Mouse (Mus musculus): ENCODE results near the gene Pik3r2.
"Not testable (repeated sequence)": the region's sequence is repeated elsewhere in the genome, so short reads cannot be mapped to it uniquely, and the experiment has no call there.

The Pik3r2 gene

GRCm38 (mm10) chr8:70776496-70777444 lies at the start of gene Pik3r2:
Gene Pik3r2 (minus strand): TSS chr8:70776713.
- peak; percentile 98 for DNase-seq (ENCODE audit: low spot score in 2 of 2)

DNA sequence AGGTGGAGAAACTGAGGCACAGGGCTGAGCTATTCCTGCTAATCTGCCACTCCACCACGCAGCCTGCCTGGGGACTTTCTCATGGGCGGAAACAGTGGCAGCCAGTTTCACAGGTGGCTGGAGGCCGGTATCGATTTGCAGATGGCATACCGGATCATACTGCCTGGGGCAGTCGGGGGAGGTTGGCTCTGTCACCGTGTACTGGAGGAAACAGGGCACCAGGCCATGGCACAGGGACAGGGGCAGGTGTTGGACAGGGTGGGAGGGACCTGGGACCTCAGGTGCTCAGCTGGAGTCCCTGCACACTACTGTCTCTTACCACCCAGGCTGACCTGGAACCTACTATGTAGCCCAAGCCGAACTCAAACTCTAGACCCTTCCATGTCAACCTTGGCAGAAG lies 49.3 kb upstream of the Pik3r2 start:
- no peak for DNase-seq (ENCODE audit: low spot score in 2 of 2)

GRCm38 (mm10) chr8:70823802-70824201 lies 47.3 kb upstream of the Pik3r2 start:
- no peak for DNase-seq (ENCODE audit: low spot score in 2 of 2)

GRCm38 (mm10) chr8:70822594-70822993 lies 46.1 kb upstream of the Pik3r2 start:
- not testable (repeated sequence) for DNase-seq (ENCODE audit: low spot score in 2 of 2)

DNA sequence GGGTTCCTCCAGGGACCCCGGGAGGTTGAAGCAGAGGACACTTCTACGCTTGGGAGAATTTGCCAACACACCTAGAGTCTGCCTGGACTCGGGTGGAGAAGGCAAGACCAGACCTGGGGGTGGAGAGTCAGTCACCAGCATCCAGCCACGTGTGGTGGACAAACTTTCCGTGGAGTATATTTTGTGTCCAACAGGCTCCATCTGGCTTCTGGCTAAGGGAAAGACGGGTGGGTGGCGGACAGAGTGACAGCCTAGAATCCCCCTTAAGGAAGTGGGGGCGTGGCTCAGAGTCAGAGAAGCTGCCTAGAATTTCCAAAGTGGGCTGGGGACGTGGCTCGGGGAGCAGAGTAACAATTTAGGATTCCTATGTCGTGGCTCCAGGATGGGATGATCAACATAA lies 45.5 kb upstream of the Pik3r2 start:
- DNase-seq (ENCODE audit: low spot score in 2 of 2) = no peak

DNA sequence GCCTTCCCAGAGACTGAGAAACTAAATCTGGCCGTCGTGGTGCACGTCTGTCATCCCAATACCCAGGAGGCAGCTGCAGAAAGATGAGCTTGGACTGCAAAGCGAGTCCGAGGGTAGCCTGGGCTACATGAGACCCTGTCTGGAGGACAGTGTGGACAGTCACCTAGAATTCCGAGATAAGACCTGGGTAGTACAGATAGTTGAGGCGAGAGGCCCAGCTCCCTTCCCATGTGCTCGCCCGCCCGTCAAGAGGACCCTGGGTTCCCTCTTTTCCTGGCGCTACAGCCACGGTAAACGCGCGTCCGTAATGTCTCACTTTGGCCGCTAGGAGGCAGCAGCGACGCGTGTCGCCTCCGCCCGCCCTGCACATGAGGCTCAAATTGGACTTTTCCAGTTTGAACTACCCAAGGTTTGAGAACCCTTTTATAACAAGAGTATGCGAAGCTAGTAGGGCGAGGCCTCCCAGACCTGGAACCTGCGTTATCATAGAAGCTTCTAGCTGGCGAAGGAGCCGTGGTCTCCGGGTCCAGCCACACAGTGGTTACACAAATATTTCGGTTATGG lies 45.0 kb upstream of the Pik3r2 start:
- peak in 1 of 2 experiments; percentile 54 for DNase-seq (ENCODE audit: low spot score in 2 of 2)

DNA sequence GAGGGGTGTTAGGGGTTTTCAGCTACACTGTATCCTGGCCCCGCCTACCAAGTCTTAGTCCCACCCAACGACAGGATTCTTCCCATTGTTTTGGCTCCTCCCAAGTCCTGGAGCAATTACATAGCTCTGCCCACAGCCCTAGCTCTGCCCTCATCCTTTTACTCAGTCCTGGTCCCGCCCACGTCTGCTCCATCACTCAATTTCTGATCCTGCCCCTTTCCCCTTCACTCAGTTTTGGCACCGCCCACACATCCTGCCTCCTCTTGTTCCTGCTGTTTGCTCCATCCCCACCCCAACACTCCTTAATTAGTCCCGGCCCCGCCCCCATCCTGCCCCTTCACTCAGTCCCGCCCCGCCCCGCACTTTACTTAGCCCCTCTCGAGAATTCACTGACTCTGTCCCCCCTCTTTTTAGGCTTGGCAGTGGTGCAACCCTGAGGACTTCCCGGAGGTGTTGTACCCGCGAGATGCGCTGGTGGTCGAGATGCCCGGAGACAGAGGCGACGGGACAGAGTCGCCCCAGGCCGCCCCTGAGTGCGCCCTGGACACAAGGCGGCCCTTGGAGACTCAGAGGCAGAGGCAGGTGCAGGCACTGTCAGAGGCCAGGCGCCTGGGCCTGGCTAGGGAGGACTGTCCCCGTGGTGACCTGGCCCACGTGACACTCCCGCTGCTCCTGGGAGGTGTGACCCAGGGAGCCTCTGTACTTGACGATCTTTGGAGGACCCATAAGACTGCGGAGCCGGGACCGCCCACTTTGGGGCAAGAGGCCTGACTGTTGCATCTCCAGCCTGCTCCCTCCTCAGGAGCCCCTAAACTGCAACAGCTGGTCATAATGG lies 43.8 kb upstream of the Pik3r2 start:
- DNase-seq (ENCODE audit: low spot score in 2 of 2) = no peak

DNA sequence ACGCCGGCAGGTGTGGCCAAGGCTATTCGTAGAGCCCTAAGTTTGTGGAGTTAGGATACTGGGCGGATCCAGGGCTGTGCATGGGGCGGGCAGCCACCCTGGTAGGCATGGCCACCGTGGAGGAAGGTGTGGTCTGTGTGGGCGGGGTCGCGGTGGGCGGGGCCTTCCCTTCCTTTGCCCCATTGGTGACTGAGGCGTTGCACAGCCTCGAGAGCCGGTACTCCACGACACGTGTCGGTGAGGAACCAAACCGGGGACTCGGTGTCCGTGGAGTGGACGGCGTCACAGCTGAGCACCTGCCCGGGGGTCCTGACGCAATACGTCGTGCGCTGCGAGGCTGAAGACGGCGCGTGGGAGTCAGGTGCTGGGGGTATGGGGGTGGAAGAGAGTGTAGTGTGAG lies 40.2 kb upstream of the Pik3r2 start:
- no peak for DNase-seq (ENCODE audit: low spot score in 2 of 2)

- no peak for DNase-seq (ENCODE audit: low spot score in 2 of 2)
Observed at GRCm38 (mm10) chr8:70812885-70813284, 36.4 kb upstream of the Pik3r2 start.

DNA sequence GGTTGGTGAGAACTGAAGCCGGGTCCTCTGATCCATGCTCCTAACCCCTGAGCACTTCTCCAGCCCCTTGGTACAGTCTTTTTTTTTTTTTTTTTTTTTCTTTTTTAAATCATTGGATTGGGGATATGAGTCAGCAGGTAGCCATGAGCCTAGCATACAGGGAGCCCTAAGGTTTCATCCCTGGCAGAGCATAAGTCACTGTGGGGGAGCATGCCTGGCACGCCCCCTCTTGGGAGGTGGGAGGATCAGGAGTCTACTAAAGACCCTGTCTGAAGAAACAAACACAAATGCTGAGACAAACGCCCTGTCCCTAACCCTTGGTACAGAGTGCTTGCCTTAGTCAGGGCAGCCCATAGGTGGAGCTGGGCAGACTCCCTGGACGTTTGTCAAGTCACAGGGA lies 35.5 kb upstream of the Pik3r2 start:
- DNase-seq (ENCODE audit: low spot score in 2 of 2) = no peak

DNA sequence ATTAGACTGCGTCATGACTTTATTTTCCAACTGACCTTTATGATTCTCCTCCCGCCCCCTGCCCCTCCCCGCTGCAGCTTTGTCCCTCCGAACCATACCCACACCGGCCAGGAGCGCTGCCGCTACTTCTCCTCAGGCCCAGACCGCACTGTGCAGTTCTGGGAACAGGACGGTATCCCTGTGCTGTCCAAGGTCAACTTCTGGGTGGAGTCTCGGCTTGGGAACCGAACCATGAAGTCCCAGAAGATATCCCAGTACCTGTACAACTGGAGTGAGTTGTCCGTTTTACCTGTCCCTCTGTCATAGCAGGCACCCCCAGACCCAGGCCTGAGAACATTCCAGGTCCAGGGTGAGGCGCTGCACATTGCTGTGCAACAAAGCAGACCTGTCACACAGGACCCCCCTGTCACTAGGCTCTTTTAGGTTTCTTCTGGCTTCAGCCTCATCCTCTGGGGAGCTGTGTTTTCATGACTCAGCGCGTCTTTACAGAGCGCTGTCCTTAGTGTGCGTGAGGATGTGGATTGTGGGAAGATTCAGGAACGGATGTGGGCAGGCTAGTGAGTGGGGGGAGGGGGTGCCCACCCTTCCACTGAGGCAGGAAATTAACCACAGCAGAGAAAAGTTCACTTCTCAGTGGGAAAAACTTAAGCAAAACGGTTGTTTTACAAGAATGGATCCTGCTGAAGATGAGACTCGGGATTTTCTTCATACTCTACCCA lies 34.6 kb upstream of the Pik3r2 start:
- DNase-seq (ENCODE audit: low spot score in 2 of 2) = no peak

DNA sequence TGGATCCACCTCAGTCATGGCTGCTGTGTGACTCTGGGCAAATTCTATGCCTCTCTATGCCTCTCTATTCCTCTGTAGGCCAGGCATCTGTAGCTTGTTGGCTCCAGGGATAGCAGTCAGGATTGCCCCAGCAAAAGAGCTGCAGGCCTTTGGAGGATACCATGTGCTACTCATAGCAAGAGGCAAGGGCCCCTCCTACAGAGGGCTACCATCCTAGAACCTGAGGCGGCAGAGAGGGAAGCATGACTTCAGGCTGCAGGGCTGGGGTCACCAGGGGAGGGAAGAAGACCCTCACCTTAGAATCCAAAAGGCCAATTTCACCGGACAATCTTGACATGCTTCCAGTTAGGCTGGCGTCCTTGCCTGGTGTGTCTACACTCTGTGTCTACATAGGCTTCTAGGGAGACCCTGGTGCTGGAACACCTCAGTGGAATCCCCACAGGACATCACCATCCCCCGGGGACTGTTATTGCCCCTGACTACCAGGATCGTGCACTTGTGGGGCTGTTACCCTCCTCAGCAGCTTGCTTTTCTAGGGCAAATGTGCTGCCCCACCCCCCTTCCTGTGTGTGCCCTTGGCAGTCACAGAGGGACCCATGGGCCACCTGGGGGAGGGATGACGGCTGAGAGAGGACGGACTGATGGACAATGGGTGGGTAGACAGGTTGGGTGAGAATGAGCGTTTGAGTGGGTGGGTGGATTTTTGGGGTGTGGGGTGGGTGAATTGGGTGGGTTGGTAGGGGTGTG lies 32.6 kb upstream of the Pik3r2 start:
- no peak for DNase-seq (ENCODE audit: low spot score in 2 of 2)

GRCm38 (mm10) chr8:70808239-70808638 lies 31.7 kb upstream of the Pik3r2 start, which contains the start of gene Il12rb1:
Gene Il12rb1 (plus strand): TSS chr8:70808449.
- no peak for DNase-seq (ENCODE audit: low spot score in 2 of 2)

DNA sequence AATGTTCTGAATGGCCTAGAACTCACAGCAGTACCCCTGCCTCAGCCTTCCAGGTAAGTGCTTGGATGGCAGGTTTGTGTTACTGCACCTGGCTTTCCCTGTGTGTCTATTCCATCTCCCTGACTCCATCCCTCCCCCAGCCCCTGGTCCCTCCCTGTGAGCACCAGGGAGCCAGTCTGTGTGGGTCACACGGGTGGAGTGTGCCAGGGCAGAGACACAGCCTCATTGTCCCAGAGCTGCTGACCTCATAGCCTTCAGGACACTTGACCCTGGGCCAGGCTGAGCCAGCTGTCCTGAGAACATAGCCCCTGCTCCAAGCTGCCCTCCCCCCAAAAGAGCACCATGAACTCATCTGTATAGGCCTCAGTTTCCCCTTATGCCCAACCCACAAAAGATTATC lies 30.8 kb upstream of the Pik3r2 start:
- DNase-seq (ENCODE audit: low spot score in 2 of 2) = no peak

DNA sequence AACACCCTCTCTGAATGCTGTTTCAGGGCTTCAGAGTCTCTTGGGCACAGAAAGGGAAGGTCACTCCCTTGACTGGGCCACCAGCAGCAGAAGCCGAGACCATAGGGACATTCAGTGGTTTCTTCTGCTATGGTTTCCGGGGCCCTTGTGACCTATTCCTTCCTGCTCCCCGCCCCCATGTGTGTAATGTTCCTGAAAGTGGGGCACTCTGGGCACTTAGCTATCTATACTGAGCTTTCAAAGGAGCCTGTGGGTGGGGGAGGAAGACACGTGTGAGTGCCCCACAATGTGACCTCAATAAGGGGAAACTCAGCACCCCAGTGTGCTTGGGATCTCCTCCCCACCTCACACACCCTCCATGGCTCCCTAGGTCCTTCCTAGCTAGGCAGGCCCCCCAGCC lies 30.0 kb upstream of the Pik3r2 start:
- DNase-seq (ENCODE audit: low spot score in 2 of 2) = no peak

- DNase-seq (ENCODE audit: low spot score in 2 of 2) = peak in 1 of 2 experiments; percentile 64
Observed at GRCm38 (mm10) chr8:70804481-70805206, 28.1 kb upstream of the Pik3r2 start, which contains the start of gene Mast3. Gene Mast3 (minus strand): TSS chr8:70805054.

GRCm38 (mm10) chr8:70803761-70804480 lies 27.4 kb upstream of the Pik3r2 start:
- peak in 1 of 2 experiments; percentile 65 for DNase-seq (ENCODE audit: low spot score in 2 of 2)

- DNase-seq (ENCODE audit: low spot score in 2 of 2) = no peak
Observed at GRCm38 (mm10) chr8:70802786-70803510, 26.4 kb upstream of the Pik3r2 start.

- DNase-seq (ENCODE audit: low spot score in 2 of 2) = no peak
Observed at GRCm38 (mm10) chr8:70801830-70802229, 25.3 kb upstream of the Pik3r2 start.
